Mouse (Mus musculus) bone marrow, adult 2 months (tissue): ENCODE data around the gene Gm5148.

ENCODE experiments used
- CTCF ChIP-seq: fragments of 200-500 bp; IDR thresholded peaks from 2 replicates; pipeline ENCODE4 v1.5.1; 2011; ENCODE audit warnings: low read length, control low read depth; ENCODE audit not compliant: control insufficient read depth, insufficient read depth
- POLR2A ChIP-seq: fragments of 200-500 bp; IDR thresholded peaks from 2 replicates; pipeline ENCODE4 v1.6.1; 2011; ENCODE audit warnings: low read depth, mild to moderate bottlenecking, control low read depth, low read length, borderline replicate concordance; ENCODE audit not compliant: control insufficient read depth

GRCm38 (mm10) chr3:37711639-37712038 lies 12.7 kb downstream of the Gm5148 start:
- TF ChIP-seq CTCF (no peak), POLR2A (no peak)
